Mouse (Mus musculus): ENCODE measurements around the gene Rnf113a1.
A peak's percentile ranks its signal among the peaks of the same experiment; 100 is the strongest.
"Not testable (repeated sequence)": the region's sequence is repeated elsewhere in the genome, so short reads cannot be mapped to it uniquely, and the experiment has no call there.

Rnf113a1 gene

DNA sequence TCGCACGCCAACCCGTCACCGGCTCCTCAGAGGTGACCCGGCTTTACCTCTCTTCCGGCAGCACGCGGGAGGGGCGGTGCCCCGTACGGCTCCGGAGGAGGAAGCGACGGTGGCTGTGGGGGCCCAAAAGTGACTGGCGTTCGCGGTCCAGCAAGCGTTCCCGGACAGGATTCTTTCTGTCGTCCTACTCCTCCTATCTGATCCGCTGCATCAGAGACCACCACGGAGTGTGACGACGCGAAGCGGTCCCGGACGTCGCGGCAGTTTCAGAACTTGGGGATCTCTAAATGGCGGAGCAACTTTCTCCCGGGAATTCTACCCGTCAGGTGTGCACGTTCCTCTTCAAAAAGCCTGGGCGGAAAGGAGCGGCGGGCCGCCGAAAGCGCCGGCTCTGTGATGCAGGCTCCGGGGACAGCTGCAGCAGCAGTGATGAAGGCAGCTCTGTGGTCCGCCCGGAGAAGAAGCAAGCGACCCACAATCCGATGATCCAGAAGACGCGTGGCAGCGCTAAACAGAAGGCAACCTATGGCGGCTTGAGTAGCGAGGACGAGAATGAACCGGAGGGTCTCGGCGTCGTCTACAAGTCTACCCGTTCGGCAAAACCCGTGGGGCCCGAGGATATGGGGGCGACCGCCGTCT lies at the start of gene Rnf113a1, which contains the start of gene Ndufa1:
TSS of gene Rnf113a1 (plus strand) at position 141 of the 639 bp plus-strand sequence.
TSS of gene Ndufa1 (minus strand) at position 59 of the 639 bp plus-strand sequence.
- peak; percentile 76 for DNase-seq (ENCODE audit: low spot score in 2 of 2)

DNA sequence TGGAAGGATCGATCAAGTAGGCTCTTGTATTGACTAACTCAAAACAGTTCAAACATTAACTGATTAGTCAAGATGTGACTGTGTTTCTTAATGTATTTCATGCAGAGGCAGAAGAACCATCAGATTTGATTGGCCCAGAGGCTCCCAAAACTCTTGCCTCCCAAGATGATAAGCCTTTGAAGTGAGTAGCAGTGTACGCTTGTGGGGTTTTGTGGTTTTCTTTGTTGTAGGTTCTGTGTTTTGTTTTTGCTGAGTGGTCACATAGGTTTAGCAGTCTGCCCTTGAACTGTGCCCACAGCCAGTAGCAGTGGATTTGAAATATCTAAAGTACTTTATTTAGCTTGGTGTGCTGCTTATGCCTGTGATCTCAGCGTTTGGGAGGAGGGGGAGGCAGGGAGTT lies 49.3 kb upstream of the Rnf113a1 start:
- no peak for DNase-seq (ENCODE audit: low spot score in 2 of 2)

DNA sequence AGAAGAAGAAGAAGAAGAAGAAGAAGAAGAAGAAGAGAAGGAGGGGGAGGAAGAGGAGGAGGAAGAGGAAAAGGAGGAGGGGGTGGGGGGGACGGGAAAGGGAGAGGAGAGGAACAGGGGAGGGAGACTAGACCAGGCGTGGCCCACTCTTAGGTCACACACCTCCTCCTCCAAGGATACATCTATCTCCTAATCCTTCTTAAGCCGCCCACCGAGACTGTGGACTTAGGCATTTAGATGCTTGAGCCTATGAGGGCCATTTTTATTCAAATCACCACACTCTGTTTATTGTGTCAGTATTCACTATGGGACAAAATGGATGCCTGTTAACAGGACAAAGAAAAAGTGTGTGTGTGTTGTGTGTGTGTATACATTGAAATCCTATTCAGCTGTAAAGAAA lies 46.5 kb upstream of the Rnf113a1 start:
- not testable (repeated sequence) for DNase-seq (ENCODE audit: low spot score in 2 of 2)

DNA sequence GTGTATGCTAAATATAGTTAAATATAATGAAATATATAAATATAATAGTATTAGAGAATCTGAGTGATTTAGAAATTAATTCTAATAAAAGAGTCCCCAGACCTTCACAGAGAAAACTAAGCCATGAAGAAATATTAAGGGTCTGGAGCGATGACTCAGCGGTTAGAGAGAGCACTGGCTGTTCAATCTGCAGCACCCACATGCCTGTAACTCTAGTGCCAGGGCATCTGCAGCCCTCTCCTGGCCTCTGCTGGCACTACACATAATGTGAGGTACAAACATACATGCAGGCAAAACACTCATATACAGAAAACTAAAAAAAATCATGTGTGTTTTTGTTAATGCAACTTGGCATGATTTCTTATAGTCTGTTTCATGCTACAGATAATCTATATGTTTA lies 46.1 kb upstream of the Rnf113a1 start:
- DNase-seq (ENCODE audit: low spot score in 2 of 2), result peak in 1 of 2 experiments; percentile 26

DNA sequence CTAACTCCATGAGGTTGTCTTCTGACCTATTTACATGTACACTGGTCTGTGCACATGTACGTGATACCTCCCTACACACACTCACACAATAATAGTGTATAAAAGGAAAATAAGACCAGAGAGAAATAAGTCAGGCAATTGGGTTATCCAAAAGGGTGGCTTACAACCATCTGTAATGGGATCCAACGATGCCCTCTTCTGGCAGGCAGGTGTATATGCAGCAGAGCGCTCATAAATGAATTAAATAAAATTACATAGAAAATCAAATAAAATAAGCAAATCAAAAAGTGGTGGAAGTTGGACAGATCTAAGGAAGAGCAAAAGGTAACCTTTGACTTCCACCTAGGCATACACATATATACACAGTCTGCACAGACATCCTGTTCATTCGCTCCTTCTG lies 33.2 kb upstream of the Rnf113a1 start:
- DNase-seq (ENCODE audit: low spot score in 2 of 2), result no peak

DNA sequence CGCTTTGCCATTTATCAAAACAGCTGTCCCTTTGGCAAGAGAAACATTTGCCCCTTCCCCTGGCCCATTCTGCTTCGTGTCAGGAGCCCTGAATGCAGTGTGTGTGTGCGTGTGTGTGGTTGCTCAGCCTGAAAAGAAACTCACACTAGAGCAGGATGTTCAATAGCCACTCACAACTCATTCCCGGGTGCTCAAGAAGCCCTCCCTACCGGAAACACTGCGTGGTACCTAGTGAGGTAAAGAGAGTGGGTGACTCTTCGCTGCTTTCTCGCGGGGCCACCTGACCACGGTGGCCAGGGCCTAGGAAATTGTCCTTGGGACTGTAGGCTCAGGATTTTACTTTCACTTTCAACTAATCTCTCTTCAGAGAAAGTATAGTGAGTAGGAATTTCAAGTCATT lies 29.9 kb upstream of the Rnf113a1 start:
- DNase-seq (ENCODE audit: low spot score in 2 of 2), result no peak

DNA sequence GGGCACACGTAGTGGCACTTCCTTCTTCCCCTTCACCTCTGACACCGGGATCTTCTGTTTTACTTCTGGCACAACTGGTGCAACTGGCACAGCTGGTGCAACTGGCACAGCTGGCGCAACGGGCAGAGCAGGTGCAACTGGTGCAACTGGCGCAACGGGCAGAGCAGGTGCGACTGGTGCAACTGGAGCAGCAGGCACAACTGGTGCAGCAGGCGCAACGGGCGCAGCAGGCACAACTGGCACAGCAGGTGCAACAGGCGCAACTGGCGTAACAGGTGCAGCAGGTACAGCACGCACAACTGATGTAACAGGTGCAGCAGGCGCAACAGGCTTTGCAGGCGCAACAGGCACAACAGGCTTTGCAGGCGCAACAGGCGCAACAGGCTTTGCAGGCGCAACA lies 27.9 kb upstream of the Rnf113a1 start:
- DNase-seq (ENCODE audit: low spot score in 2 of 2), result no peak

DNA sequence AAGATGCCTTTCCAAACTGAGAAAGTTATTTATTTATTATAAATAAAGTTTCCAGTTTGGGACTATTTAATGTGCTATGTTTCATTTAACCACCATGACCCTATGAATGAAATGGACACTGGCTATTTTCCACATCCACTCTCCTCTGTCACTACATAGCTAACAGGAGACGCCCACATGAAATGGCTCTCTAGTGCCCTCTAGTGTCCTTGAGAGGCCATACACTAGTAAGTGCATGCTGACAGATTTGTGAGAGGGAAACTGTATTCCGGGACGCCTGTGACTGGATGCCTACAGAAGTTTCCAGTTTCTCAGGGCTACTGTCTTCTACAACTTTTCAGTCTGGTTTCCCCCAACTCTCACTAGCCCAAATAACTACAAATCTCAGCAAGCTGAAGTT lies 24.0 kb upstream of the Rnf113a1 start:
- peak; percentile 16 to 17 for DNase-seq (ENCODE audit: low spot score in 2 of 2)

DNA sequence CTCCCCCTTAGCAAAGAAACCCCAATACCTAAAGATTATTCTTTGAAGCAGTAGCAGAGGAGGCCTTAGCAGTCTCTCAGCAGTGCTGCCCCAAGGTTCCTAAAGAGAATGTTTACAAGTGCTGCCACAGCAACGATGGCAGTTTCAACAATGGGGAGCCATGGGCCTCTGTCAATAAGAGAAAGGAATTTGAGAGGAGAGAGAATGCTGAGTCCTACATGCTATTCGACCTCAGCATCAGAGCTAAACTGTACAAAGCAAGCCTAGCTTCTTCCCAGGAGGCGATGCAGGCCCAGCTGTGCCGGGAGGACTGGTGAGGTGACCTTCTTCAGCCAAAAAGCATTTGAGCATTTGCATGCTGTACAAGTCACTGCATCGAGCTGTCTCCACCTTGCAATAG lies 22.3 kb upstream of the Rnf113a1 start, which contains the start of gene Akap14:
TSS of gene Akap14 (minus strand) at position 101 of the 400 bp plus-strand sequence.
- no peak for DNase-seq (ENCODE audit: low spot score in 2 of 2)

DNA sequence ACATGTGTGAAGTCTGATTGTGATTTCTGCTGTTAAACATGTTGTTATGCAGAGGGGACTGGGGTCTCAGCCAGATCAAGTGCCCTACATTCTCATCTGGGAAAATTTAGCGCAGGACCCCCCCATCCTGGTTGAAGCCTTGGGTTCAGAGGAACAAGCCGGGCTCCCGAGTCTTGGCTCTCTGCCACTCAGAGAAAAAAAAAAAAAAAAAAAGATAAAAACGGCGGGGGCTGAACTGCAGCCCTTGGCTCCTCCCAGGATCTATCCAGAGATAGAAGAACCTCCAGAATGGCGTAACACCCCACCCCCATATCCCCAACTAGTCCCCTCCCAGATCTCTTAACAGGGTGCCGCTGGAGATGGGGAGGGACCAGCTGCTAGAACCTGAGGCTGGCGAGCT lies 6.6 kb upstream of the Rnf113a1 start:
- not testable (repeated sequence) for DNase-seq (ENCODE audit: low spot score in 2 of 2)

DNA sequence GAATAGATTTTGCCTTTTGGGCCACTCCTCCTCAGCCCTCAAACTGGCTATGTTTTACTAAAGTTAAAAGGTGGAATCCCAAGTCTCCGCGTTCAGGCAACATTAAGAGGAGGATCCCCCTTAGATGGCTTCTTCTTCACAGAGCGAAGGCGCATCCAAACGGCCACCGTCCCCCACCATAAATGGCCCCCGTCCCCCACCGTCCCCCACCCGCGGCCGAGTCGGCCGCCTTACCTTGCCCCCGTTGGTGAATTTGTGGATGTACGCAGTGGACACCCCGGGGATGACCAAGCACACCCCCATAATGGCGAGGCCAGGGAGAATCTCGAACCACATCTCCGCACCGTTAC lies 315 bp upstream of the Rnf113a1 start:
- no peak for DNase-seq (ENCODE audit: low spot score in 2 of 2)

DNA sequence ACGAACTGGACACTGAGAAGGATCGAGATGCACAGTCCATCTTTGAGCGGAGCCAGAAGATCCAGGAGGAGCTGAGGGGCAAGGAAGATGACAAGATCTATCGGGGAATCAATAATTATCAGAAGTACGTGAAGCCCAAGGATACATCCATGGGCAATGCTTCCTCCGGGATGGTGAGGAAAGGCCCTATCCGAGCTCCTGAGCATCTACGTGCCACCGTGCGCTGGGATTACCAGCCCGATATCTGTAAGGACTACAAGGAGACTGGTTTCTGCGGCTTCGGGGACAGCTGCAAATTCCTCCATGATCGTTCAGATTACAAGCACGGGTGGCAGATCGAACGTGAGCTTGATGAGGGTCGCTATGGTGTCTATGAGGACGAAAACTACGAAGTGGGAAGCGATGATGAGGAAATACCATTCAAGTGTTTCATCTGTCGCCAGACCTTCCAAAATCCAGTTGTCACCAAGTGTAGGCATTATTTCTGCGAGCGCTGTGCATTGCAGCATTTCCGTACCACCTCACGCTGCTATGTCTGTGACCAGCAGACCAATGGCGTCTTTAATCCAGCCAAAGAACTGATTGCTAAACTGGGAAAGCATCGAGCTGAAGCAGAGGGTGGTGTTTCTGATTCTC lies 817 bp downstream of the Rnf113a1 start:
- no peak for DNase-seq (ENCODE audit: low spot score in 2 of 2)

DNA sequence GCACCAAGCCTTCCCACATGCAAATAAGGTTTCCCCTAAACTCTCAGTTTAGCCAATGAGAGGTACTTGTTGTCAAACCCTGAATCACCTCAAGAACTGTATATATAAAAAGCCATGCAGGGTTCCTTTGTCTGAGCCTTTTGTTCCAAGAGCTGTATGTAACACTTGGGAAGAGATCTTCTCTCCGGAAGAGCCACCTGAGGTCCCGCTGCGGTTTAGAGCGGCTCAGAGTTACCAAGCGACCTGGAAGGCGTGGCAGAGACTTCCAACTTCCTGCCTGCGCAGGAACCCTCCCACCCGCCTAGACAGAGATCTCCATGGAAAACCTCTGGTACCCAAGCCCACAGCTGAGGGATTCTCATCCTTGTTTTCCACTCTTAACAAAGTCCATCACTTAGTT lies 7.6 kb downstream of the Rnf113a1 start:
- DNase-seq (ENCODE audit: low spot score in 2 of 2), result no peak

DNA sequence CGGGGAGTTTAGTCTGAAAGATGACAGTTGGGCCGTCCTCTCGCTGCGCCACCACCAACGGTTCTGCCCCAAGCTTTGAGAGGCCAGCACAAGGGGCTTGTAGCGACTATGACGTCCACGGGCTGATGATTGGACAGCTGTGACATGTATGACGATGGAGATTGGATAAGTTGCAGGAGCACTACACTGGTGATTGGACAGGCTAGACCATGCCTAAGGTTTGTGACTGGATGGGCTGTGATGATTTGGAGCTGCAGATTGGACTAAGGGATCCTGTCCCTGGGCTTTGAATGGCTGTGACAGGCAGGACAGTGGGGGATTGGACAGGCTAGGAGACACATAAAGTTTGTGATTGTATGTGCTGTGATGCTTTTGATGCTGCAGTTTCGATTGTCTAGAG lies 19.9 kb downstream of the Rnf113a1 start, which contains the start of gene Gm9:
TSS of gene Gm9 (minus strand) at position 101 of the 400 bp plus-strand sequence.
- no peak for DNase-seq (ENCODE audit: low spot score in 2 of 2)

DNA sequence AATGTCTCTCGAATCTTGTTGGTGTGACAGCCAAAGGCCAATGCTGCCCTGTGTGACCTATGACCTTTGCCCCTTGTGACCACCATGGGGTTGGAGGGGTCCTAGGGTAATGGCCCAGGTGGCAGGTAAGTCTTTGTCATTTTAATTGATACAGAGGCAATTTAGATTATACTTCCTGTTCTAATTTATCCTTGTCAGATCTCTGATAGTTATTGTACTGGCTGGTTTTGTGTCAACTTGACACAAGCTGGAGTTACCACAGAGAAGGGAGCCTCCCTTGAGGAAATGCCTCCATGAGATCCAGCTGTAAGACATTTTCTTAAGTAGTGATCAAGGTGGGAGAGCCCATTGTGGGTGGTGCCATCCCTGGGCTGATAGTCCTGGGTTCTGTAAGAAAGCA lies 31.1 kb downstream of the Rnf113a1 start, which contains the start of gene Rhox1:
TSS of gene Rhox1 (minus strand) at position 101 of the 400 bp plus-strand sequence.
- DNase-seq (ENCODE audit: low spot score in 2 of 2), result not testable (repeated sequence)

Data from spleen, postnatal 36 days (tissue).